Mouse (Mus musculus) ovary, postnatal 36 days (tissue): ENCODE measurements around the gene Cebpg.

Experiments used
- DNase-seq: peaks from one replicate; pipeline ENCODE4 v3.0.0; 2022; ENCODE audit warnings: low spot score, mixed read lengths

Gene Cebpg

DNA sequence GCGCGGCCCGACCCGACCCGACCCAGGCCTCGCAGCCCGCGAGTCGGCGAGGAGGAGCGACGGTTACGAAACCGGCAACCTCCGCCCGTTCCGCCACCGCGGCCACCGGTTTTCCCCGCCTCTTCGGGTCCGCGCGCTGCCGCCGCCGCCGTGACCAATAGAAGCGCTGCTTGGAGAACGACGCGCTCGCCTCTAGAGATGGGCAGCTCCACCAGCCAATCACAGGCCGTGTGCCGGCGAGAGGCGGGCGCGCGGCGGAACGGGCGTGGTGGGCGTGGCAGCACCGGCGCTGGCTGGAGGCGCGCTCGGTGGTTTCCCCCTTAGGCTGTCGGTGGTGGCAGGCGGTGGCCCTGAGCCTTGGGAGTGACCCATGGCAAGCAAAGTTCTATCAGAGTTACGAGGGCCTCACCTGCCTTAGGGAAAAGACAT is at the start of gene Cebpg:
Gene Cebpg (minus strand): TSS at position 138 of the 429 bp plus-strand sequence.
- DNase-seq, result peak; percentile 98

DNA sequence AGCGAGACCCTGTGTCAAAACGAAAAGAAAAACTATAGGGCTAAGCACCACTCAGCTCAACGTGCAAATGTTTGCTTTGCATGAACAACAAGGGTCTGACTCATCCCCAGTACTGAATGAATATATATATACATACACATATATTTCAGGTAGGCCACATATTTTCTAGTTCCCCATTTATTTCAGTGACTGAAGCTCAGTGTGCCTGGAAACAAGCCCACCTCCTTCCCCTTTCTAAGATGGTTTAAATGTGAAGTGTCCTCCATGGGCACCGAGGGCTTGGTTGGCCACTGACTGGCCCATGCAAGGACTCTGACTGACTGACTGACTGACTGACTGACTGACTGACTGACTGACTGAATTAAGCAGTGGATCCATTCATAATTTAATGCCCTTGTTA is 43.2 kb upstream of the Cebpg start:
- no peak for DNase-seq

DNA sequence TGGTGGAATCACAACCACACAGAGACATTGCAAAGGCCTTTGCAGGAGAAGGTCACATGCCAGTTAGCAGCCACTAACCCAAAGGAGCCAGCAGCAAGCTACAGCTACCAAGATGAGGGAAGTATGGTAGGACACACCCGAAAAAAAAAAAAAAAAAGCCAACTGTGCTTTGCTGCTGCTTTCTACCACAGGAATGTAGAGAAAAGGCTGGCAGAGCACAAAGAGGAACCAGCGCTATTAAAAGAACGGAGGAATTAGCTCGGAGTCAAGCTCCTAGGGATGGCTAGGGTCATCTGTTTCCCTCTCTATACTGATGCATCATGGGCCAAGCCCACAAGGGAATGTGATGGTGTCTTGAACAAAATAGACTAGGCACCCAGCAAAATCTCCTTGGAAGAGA is 42.4 kb upstream of the Cebpg start:
- no peak for DNase-seq

DNA sequence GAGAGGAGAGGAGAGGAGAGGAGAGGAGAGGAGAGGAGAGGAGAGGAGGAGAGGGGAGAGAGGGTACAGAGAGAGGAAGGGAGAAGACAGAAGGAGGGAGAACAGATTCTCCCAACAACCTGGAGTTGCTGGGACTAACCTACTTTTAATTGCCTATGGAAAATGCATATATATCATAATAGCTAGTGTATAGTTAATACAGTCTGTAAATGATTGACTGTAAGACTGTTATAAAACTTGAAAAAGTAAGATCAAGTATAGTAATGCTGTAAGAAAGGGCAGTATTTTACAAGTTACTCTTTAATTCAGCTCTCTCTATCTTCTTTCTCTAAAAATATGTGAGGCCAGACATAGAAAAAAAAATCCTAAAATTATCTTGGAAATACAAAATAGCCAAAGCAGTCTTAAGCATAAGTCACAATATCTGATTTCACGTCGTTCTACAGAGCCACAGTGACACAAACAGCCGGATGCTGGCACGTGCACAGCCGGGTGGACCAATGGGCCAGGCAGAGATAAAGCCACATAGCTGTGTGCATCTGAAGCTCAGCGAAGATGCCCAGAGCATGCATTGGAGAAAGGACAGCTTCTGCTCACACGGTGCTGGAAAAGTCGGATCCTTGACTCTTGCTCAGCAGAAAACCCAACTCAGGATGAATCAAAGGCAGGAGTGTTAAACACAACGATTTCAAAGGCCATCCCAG is 38.8 kb upstream of the Cebpg start:
- peak; percentile 42 for DNase-seq

DNA sequence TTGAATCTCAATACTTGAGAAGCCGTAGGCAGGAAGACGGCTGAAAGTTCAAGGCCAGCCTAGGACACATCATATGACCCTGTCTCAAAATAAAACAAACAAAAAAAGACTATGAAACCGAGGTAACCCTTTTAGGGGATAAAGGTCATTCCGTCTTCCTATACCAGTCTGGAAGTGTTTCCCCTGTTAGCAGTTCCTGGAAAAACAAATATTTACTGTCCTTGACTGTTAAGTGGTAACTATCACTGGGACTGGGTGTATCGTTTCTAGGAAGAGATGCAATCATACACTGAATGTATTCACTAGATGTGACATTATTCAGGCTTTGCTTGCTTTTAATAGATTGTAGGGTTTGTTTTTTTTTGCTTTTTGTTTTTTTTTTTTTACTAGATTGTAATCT is 34.2 kb upstream of the Cebpg start:
- DNase-seq, result no peak

DNA sequence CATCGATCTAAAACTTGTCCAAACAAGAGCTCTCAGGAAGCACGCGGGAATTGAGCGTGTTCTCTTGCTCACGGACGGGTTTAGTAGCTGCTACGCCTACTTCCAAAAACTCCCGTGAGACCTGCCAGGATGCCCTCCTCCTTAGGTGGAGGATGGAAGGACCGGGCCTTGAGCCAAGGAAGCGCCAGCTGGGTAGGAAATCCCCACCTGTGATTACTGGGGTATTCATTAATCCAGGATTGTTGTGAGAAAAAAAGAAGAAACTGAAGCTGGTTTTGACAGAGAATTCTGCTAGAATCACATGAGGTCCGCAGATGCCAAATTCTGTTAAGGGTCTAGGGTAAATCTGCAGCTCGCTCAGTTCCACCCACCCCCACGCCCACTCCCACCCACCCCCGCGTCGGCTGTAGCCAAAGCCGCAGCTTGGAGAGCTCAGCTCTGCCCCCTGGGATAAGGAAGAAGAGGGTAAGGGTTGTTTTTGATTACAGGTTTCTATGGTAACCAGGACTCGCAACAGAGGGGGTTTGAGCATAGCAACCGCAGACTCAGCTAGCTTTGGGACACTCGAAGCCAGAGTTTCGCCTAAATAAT is 30.0 kb upstream of the Cebpg start:
- no peak for DNase-seq

GRCm38 (mm10) chr7:35084565-35085360 is 28.4 kb upstream of the Cebpg start:
- no peak for DNase-seq

- DNase-seq, result no peak
Observed at GRCm38 (mm10) chr7:35081406-35082104, 25.2 kb upstream of the Cebpg start.

DNA sequence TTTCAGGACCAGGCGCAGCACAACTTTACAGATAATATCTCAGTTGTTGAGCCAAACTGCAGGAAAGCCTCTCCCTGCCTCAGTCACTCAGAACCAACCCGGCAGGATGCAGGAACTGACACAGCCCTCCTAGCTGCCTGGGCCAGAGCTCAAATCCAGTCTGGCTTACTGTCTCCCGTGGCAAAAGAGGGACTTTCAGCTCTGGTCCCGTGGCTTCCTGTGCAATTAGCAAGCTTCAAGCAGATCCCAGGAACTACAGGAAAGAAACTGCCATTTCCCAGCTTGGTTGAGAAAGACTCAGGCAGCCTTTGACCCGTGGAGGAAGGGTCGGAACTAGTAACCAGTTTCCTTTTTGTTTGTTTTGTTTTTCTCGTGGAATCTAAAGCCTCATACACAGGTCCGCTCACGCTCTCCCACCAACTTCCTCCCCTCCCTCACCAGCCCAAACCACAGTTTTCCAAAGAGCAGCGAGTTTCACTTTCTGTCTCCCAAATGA is 24.5 kb upstream of the Cebpg start:
- DNase-seq, result peak; percentile 39

DNA sequence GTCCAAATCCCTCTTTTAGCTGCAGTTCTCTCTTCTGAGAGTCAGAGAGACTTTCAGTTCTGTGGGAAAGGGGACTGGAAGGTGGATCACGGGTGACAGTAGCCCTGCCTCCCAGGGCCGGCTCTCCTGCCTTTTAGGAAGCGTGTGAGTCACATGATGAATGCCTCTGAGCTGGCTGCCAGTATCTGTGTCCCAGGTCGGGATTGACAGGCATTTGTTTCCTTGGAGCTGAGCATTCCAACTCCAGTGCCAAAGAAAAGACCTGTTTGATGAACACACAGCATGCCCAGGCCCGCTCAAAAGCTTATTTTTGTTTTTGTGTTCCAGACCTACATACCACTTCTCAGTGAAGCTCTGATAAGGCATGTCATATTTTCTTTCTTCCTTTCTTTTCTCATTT is 20.3 kb upstream of the Cebpg start:
- peak; percentile 32 for DNase-seq

- no peak for DNase-seq
Observed at GRCm38 (mm10) chr7:35066640-35067212, 10.4 kb upstream of the Cebpg start.

GRCm38 (mm10) chr7:35065958-35066357 is 9.6 kb upstream of the Cebpg start:
- DNase-seq, result no peak

- DNase-seq, result peak; percentile 47
Observed at GRCm38 (mm10) chr7:35064286-35065258, 8.2 kb upstream of the Cebpg start.

- no peak for DNase-seq
Observed at GRCm38 (mm10) chr7:35059467-35059866, 3.1 kb upstream of the Cebpg start.

DNA sequence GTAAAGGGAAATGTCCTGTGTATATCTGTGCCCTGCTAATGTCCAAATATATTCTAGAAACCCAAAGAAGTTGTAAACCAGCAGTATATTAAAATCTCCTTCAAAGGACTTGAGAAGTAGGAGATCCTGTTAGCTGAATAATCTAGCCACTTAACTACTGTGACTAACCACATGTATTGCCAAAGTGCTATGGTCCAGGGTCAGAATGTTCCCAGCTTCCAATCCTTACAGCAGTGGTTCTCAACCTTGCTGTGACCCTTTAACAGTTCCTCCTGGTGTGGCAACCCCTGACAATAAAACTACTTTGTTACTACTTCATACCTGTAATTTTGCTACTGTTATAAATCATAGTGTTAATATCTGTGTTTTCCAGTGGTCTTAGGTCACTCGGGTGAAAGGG is 2.0 kb upstream of the Cebpg start:
- no peak for DNase-seq

GRCm38 (mm10) chr7:35057569-35057968 is 1.2 kb upstream of the Cebpg start:
- DNase-seq, result no peak

- no peak for DNase-seq
Observed at GRCm38 (mm10) chr7:35056999-35057398, 626 bp upstream of the Cebpg start.

- no peak for DNase-seq
Observed at GRCm38 (mm10) chr7:35055619-35056435, 546 bp downstream of the Cebpg start.

- DNase-seq, result no peak
Observed at GRCm38 (mm10) chr7:35054977-35055618, 1.3 kb downstream of the Cebpg start.
